Mouse (Mus musculus): ENCODE data around the gene Tpst2.

Gene Tpst2

DNA sequence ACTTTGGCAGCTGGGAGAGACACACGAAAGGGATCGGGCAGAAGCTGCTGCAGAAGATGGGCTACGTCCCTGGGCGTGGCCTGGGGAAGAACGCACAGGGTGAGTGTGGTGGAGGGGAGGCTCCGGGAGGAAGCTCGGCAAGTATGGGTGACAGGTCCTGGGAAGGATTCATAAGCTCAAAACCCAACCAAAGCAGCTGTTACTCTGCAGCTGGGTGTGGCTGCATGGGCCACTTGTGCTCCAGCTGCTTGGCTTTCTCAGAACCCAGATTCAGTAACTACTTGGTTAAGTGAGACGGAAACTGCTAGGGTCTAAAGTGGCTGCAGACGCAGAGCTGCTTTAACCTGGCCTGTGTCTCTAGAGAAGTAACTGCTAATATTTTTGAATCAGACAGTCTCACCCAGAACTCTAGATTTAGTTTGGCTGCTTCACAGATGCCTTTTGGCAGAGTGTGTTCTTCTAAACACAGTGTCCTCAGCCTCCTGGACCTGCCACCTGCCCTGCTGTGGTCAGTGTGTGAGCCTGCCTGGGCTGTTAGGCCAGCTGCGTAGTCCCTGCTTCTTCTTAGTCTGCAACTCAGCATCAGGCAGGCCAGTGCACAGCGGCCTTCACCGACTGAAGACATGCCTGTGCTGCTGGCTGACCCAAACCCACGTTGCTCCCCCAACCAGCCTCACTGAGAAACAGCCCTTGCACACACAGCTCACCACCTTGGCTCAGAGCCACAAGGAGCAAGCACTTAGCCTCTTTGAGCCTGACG is 53.5 kb downstream of the Tpst2 start:
- no peak for DNase-seq (ENCODE audit: low spot score)

DNA sequence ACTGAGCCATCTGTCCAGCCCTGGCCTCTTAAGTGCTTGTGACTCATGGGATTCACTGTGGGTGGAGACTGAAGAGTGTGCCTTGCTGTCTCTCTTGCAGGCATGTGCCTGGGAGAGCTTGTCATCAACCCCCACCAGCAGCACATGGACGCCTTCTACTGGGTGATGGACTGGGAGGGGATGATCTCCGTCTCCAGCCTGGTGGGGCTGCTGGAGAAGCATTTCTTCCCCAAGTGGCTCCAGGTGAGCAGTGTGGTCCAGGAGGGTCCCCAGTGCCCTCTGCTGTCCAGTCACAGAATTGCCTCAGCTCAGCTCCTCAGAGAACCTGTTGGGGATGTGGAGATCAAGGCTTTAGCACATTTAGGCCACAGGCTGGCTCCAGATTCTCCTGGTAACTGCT is 59.0 kb downstream of the Tpst2 start:
- DNase-seq (ENCODE audit: low spot score): no peak

DNA sequence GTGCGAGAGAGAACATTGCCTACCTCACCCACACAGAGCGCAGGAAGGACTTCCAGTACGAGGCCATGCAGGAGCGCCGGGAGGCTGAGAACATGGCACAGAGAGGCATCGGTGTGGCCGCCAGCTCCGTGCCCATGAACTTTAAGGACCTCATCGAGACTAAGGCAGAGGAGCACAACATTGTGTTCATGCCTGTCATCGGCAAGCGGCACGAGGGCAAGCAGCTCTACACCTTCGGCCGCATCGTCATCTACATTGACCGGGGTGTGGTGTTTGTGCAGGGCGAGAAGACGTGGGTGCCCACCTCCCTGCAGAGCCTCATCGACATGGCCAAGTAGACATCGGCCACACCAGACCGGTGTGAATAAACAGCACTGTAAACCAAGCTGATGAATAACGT is 60.5 kb downstream of the Tpst2 start:
- no peak for DNase-seq (ENCODE audit: low spot score)

DNA sequence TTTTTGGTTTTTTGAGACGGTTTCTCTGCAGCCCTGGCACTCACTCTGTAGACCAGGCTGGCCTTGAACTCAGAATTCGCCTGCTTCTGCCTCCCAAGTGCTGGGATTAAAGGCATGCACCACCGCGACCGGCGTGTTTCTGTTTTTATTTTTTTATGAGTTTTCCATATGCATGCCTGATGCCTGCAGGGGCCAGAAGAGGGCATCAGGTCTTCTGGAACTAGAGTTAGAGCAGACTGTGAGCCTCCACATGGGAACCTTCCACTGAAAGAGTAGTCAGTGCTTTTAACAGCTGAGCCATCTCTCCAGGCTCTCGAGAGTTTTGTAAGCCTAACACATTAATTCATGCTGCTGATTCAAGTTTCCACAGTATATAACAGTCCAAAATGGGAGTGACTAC is 62.7 kb downstream of the Tpst2 start:
- no peak for DNase-seq (ENCODE audit: low spot score)

DNA sequence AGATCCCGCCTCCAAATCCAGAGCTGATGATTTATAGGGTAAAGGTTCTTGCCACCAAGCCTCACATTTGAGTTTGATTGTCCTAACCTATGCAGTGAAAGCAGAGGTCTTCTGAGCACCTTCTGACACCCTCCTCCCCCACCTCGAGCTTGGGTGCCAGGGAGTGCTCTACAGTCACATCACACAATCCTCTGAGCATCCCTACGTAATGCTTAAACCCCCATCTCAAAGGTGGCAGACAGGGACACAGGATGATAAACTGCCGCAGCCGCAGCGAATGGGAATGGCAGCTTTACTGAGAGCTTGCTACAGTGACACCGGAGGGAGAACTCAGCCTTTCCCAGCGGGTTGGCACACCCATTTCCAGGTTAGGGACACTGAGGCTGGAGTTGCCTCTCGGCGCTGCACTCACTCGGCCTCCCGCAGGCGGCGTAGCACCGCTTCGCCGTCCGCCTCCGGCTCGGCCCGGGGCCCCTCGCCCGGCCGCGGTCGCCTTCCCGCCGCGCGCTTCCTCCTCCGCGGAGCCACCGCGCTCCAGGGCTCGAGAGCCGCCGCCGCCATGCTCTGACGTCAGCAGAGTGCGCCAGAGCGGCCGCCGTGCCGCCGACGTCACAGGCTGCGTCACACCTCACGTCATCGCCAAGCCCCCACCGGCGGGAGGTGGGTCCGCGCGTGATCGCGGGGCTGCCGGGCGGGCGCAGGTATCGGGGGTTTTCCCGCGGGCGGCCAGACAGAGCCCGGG is 66.1 kb downstream of the Tpst2 start, which contains the start of the genes Srrd and Hps4:
Gene Srrd, minus strand, starts transcription at position 578 of the 742 bp plus-strand sequence.
Gene Hps4, plus strand, starts transcription at position 621 of the 742 bp plus-strand sequence.
- DNase-seq (ENCODE audit: low spot score): peak; percentile 52

DNA sequence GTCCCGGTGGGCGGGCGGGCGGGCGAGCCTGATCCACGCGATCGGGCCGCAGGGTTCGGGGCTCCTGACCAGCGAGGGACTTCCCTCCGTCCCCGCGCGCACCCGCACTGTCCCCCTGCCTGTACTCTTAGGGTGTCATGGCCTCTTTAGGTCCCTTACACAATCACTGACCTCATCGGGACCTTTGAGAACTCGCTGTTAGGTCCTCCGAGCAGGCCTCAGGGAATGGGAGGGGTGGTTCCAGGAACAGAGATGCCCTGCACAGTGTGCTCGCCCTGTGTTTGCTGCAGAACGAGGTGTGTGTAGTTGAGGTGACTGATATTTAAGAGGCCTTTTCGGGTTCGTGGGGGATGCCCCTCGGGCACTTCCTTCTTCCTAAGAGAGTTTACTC is 66.7 kb downstream of the Tpst2 start:
- no peak for DNase-seq (ENCODE audit: low spot score)

DNA sequence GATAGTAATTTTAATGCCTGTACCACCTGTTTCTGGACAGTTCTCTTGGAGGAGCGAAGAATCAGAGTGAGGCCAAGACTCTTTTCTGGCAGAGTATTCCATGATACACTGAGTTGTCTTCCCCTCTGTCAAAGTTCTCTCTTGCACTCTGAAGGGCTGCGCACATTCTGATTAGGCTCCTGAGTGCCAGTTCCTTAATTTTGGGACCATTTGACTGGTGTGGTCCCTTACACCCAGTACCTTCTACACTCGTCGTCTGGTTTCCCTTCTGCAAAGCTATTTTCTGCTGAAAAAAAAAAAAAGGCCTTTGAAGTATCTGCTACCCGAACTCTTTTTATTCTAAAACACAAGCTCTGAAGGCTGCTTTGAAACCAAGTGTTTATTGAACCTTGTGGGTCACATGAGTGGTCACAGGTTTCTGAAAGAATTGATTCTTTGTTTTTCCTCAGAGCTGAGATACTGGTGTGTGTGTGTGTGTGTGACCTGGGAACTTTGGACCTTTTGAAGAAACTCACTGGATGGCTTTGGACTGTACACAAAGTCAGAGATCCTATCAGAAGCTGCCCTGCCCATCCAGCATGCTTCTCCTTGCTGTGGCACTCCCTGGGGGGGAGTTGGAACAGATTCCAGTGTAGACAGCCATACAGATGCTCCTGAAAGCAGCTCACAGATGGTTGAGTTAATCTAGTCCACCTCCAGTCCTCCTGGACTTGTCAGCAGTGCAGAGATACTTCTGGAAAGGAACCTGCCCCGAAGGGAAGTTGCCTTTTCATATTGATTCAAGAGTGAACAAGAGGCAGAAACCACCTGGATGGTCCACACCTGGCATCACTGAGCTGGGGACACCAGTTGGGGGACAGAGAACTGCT is 67.8 kb downstream of the Tpst2 start:
- DNase-seq (ENCODE audit: low spot score): peak; percentile 54

DNA sequence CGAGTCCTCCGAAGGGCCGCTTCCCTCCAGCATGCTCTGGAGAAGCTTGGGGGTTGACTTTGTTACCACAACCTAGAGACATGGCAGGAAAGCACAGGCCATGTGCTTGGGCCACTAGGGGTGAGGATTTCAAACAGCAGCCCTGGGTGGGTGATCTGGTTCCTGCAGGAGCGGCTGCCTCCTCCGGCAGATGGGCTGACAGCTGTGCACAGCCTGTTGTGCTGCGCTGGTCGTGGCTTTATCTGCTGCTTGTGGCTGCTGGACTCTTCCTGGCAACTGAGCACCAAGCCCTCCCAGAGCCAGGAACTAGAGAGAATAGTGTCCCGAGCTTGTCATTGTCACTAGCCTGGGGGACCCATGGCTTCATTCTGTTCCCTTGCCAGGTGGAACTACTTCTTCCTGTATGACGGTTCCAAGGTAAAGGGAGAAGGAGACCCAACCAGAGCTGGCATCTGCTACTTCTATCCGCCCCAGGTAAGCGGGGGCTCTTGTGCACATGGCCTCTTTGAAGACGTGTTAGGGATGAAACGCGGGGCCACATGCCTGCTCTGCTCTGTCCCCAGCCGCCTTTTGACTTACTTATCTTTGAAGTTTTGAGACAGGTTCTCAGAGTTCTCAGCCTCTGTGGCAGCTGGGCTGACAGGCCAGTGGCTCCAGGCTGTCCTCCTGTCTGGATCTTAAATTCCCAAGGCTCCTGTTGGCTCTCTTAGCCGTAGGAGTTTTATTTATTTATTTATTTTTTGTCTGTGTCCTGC is 69.9 kb downstream of the Tpst2 start:
- no peak for DNase-seq (ENCODE audit: low spot score)

DNA sequence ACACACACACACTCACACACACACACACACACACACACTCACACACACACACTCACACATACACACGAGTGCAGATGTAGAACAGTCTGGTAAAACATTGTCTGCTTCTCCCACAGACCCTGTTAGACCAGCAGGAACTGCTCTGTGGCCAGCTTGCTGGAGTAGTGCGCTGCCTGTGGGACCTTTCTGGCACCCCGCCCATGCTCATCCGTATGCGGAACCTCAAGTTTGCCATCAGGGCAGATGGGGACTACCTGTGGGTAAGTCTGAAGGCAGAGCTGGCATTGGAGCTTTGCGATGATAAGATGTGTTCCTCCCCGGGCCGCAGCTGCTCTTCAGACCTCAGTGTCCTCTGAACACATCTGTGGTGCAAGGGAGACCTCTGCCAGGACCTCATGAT is 72.7 kb downstream of the Tpst2 start:
- DNase-seq (ENCODE audit: low spot score): no peak

DNA sequence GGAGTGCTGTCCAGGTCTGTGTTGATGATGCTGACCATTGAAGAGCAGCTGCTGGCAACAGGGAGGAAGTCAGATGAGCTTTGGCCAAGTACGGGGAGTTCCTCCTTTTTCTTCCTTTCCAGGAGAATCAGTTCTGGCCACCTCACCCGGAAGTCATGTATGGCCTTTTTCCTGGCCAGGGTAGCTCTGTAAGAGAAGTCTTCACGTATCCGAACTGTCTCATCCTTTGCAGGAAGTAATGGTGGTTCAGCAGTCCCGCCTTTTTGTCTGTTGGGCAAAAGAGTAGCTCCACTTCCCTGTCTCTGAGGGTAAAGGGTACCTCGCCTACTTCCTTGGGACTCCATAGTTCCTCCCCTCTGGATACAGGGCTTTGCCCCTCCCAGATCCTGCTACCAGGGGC is 79.0 kb downstream of the Tpst2 start:
- DNase-seq (ENCODE audit: low spot score): no peak

DNA sequence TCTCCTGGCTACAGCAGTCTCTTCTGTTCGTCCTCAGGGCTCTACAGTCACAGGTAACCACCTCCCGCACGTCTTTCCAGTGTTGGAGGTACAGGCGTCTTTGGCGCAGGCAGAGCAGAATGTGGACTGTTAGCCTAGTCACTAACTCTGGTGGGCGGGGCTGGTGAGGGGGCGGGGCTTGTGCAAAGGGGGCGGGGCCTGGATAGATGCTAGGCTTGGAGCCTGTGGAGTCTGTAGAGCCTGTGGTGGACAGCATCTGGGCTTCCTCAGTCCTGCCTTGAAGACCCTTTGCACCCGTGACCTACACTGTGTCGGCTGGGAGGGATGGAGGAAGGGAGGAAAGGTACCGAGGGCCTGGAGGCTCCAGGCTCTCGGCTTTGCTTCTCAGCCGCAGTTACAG is 79.4 kb downstream of the Tpst2 start, which contains the start of gene Gm6583:
Gene Gm6583, minus strand, starts transcription at position 124 of the 400 bp plus-strand sequence.
- DNase-seq (ENCODE audit: low spot score): no peak

DNA sequence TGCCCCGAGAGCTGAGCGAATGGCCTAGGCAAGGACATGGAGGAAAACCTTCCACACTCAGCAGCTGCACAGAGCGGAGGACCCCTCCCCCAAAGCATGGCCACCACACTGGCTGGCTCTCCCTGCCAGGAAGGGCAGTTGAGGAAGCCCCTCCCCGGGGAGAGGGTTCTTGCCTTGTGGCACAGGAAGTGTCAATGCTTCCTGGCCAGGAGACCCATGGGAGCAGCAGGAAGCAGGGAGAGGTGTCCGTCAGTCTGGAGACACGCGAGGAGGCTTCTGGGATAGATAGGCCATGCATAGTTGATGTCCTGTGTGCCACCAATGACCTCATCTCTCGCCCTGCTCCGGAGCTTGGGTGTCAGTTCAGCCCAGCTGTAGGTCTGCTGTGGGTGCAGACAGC is 79.8 kb downstream of the Tpst2 start:
- DNase-seq (ENCODE audit: low spot score): no peak

DNA sequence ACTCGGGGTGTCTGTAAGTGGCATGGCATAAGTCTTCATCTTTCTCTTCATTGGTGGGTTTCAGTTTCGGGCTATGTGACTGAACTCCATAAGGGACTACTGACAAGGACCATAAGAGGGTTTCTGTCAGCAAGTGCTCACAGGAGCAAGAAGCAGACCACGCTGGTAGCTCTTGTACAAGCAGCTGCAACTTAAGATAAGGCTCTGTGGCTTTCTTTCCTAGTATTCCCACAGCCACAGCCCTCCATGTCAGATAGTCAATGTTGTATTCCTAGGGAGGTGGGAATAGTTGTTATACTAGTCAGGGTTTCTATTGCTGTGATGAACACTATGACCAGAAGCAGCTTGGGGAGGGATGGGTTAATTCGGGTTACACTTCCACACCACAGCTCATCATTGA is 83.0 kb downstream of the Tpst2 start:
- no peak for DNase-seq (ENCODE audit: low spot score)

DNA sequence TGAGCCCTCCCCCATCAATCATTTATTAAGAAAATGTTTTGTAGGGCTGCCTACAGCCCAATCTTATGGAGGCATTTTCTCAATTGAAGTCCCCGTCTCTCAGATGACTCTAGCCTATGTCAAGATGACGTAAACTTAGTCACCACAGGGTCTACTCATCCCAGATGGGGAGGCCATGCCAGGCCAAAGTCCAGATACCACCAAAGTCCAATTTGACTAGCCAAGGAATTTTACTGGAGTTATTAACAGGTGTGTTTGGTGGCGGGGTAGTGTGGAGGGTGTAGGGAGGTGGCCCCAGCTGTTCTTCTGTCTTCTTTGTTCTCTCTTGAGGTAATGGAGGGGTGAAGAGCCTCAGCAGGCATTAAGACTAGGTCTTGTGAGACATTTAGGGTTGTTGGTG is 83.6 kb downstream of the Tpst2 start:
- no peak for DNase-seq (ENCODE audit: low spot score)

DNA sequence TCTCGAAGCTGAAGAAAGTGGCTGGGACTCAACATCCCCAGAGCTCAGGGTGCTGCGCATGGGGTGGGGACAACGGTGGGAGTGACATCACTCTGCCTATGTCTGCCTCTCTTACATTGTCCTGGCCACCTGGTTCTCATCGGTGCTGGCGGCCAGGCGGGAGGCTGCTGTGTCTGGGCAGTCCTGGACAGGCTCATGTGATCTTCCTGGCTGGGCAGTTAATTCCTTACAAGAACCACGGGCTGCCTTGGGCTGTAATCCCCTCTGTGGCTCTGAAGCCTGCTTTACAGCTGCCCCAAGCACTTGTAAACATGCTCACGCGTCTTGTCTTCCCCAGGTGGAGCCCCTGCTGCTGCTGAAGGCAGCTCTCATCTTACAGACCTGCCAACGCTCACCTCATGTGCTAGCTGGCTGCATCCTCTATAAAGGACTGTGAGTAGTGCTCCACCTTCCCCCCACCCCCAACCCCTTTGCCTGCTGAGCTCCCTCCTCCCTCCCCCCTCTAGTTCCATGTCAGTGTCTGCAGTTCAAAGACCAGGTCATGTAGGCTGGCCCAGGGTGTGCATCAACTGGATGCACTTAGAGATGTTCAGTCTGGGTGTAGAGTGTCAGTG is 87.8 kb downstream of the Tpst2 start:
- DNase-seq (ENCODE audit: low spot score): no peak

Data from layer of hippocampus, adult 9-10 months (tissue).